Mouse (Mus musculus) liver, embryonic 16.5 days (tissue): ENCODE measurements at regions not wholly inside any gene's neighbourhood (a gene's known extent, or its start where the extent isn't known, plus 50 kb on each side); places are given as distances from the start of the nearest gene placed in this dataset.

Experiments
- ATAC-seq: fragments of 200-750 bp; cut with Nextera tagmentation; 2 replicates; pipeline ENCODE4 v1.8.0; 2017; ENCODE audit warnings: low read depth, mild to moderate bottlenecking, moderate number of reproducible peaks, moderate library complexity
- H3K27ac ChIP-seq: fragments of 300-500 bp; sonication (generic); 2 replicates; pipeline ENCODE4 v1.5.1; 2014; ENCODE audit warnings: mild to moderate bottlenecking, low read length
- H3K27me3 ChIP-seq: fragments of 300-500 bp; sonication (generic); 2 replicates; pipeline ENCODE4 v1.6.1; 2014; ENCODE audit warnings: low read depth, low read length, mixed read lengths; ENCODE audit not compliant: control insufficient read depth, insufficient read depth
- H3K36me3 ChIP-seq: fragments of 300-500 bp; sonication (generic); 2 replicates; pipeline ENCODE4 v1.6.1; 2014; ENCODE audit warnings: mild to moderate bottlenecking; ENCODE audit not compliant: control insufficient read depth, insufficient read depth
- H3K4me1 ChIP-seq: fragments of 300-500 bp; sonication (generic); 2 replicates; pipeline ENCODE4 v1.6.1; 2014; ENCODE audit warnings: low read depth, low read length, mixed read lengths; ENCODE audit not compliant: control insufficient read depth
- H3K4me2 ChIP-seq: fragments of 300-500 bp; sonication (generic); 2 replicates; pipeline ENCODE4 v1.6.1; 2014; ENCODE audit warnings: low read depth, low read length, mixed read lengths
- H3K4me3 ChIP-seq: fragments of 300-500 bp; sonication (generic); 2 replicates; pipeline ENCODE4 v1.5.1; 2014; ENCODE audit warnings: low read depth, mild to moderate bottlenecking, low read length
- H3K9ac ChIP-seq: fragments of 300-500 bp; sonication (generic); 2 replicates; pipeline ENCODE4 v1.6.1; 2014; ENCODE audit warnings: low read depth, low read length
- H3K9me3 ChIP-seq: fragments of 300-500 bp; sonication (generic); replicated peaks from 2 replicates; pipeline ENCODE4 v1.6.1; 2016; ENCODE audit warnings: low read length; ENCODE audit not compliant: control insufficient read depth
- WGBS: fragments of 180-500 bp; shearing (Covaris S2); extraction: QIAGEN DNeasy Blood & Tissue Kit; methylation state at CpG from one replicate; pipeline ENCODE4 v1.1.7; 2014; ENCODE audit not compliant: insufficient replicate concordance; 5-methylcytosine and 5-hydroxymethylcytosine counted together

- H3K27me3 ChIP-seq: no peaks in the 10 kb centered on the region
- no peak overlapping the region for H3K4me3 ChIP-seq
- WGBS: 57% methylated on average over 1 of the region's 1 CpGs
- H3K9me3 ChIP-seq: no peaks in the 10 kb centered on the region
- no peak for ATAC-seq
- no peak overlapping the region for H3K4me2 ChIP-seq
- no peaks in the 10 kb centered on the region for H3K4me1 ChIP-seq
- H3K9ac ChIP-seq: no peak overlapping the region
- no peak overlapping the region for H3K27ac ChIP-seq
- no peaks in the 10 kb centered on the region for H3K36me3 ChIP-seq
These were observed 61.3 kb upstream of the 4930452B06Rik start for GRCm38 (mm10) chr14:8727364-8727763.
